Mouse (Mus musculus): Measurements from ENCODE around the gene Arhgef3. TPM values are rescaled to one million over a fixed set of nuclear protein-coding genes. Genes with fewer than 3 reads are reported as not detected.

Arhgef3 gene
- polyA plus RNA-seq, 1 experiment from 2014 or later = 5.4 TPM

DNA sequence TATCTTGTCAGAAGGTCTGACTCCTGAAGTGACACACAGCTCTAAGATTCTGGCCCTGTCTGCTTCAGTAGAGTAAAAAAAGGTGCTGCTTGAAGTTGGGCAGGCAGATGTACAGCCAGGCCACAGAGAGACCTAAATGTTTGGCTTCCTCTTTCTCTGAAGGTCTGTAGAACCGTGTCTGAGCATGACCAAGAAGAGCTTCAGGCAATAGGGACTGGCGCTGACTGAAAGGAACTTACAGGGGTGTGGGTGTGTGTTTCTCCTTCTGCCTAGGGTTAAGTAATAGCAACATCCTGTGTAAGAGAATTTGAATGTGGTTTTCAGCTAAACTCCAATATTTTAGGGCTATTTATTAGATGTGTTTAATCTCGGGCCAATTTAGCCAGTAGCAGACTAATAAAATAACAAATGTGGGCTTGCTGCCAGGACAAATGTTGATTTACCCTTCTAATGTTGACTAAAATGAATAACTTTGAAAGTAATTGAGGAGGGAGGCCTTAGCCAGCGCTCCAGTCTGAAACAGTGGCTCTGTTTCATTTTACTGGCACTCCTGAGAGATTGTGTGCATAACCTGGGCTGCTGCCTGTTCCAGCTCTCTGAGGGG lies 236.9 kb downstream of the Arhgef3 start:
- no peak for ATAC-seq (replicated peaks; ENCODE audit: insufficient number of reproducible peaks, low FRiP score, low TSS enrichment, low read depth)
- no peaks in the 10 kb centered on the region for H3K9me3 ChIP-seq (replicated peaks; ENCODE audit: control insufficient read depth, low read length)
- H3K27me3 ChIP-seq (ENCODE audit: control insufficient read depth, insufficient read depth, low read length) = no peaks in the 10 kb centered on the region
- H3K4me2 ChIP-seq (ENCODE audit: low read depth, low read length) = no peak overlapping the region
- H3K4me1 ChIP-seq (ENCODE audit: control insufficient read depth, insufficient read depth, low read length) = no peaks in the 10 kb centered on the region
- no peak overlapping the region for H3K4me3 ChIP-seq (ENCODE audit: low read depth, low read length)
- no peaks in the 10 kb centered on the region for H3K36me3 ChIP-seq (replicated peaks; ENCODE audit: control insufficient read depth, insufficient read depth, low read depth, low read length)
- no peak for DNase-seq (ENCODE audit: low spot score)
- 55% methylated on average over 4 of the region's 4 CpGs for WGBS
- H3K27ac ChIP-seq (replicated peaks; ENCODE audit: low read depth, low read length) = no peak overlapping the region
- no peak overlapping the region for H3K9ac ChIP-seq (replicated peaks; ENCODE audit: low read length)

DNA sequence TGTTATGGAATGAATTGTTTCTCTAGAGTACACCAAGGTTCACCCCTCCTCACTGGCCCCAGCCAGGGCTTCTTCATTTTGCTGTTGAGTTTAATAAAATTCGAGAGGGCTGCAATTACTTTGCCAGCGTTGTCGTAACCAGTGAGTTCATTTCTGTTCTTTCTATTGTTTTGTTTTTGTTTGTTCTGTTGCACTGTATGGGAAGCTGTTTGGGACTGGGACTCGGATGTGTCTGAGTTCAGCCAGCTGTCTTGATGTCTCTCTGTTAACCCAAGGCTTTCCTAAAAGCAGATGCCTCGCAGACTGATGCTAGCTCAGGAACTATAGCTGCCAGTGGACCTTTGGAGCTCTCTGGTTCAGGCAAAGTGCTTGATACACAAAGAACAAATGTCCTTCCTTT lies 237.8 kb downstream of the Arhgef3 start:
- Histone ChIP-seq H3K4me2 (ENCODE audit: low read depth, low read length) (no peak overlapping the region), H3K9me3 (replicated peaks; ENCODE audit: control insufficient read depth, low read length) (no peaks in the 10 kb centered on the region), H3K27ac (replicated peaks; ENCODE audit: low read depth, low read length) (no peak overlapping the region), H3K4me3 (ENCODE audit: low read depth, low read length) (no peak overlapping the region), H3K9ac (replicated peaks; ENCODE audit: low read length) (no peak overlapping the region), H3K36me3 (replicated peaks; ENCODE audit: control insufficient read depth, insufficient read depth, low read depth, low read length) (no peaks in the 10 kb centered on the region), H3K4me1 (ENCODE audit: control insufficient read depth, insufficient read depth, low read length) (no peaks in the 10 kb centered on the region), H3K27me3 (ENCODE audit: control insufficient read depth, insufficient read depth, low read length) (no peaks in the 10 kb centered on the region)
- ATAC-seq (replicated peaks; ENCODE audit: insufficient number of reproducible peaks, low FRiP score, low TSS enrichment, low read depth) (no peak), DNase-seq (ENCODE audit: low spot score) (no peak)
- 80% methylated on average over 5 of the region's 5 CpGs for WGBS

DNA sequence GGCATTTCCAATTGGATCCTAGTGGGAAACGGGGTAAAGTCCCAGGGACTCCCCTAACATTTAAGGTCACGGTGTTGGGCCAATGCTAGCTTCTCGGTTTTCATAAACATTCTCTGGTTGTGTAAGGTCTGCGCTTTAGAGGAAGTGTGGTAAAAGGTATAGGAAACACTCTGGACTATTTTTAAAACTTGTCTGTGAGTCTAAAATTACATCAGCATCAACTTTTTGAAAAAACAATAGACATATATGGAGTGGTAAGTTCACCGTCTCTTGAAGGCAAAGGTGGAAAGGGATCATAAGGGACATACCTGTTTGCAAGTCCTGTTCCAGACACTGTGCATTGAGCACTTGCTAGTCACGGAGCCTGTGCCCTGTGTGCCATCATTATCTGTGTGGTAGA lies 240.5 kb downstream of the Arhgef3 start:
- no peaks in the 10 kb centered on the region for H3K9me3 ChIP-seq (replicated peaks; ENCODE audit: control insufficient read depth, low read length)
- H3K4me2 ChIP-seq (ENCODE audit: low read depth, low read length) = no peak overlapping the region
- no peak overlapping the region for H3K4me3 ChIP-seq (ENCODE audit: low read depth, low read length)
- no peaks in the 10 kb centered on the region for H3K36me3 ChIP-seq (replicated peaks; ENCODE audit: control insufficient read depth, insufficient read depth, low read depth, low read length)
- 69% methylated on average over 6 of the region's 6 CpGs for WGBS
- H3K9ac ChIP-seq (replicated peaks; ENCODE audit: low read length) = no peak overlapping the region
- no peak overlapping the region for H3K27ac ChIP-seq (replicated peaks; ENCODE audit: low read depth, low read length)
- ATAC-seq (replicated peaks; ENCODE audit: insufficient number of reproducible peaks, low FRiP score, low TSS enrichment, low read depth) (no peak), DNase-seq (ENCODE audit: low spot score) (no peak)
- H3K4me1 ChIP-seq (ENCODE audit: control insufficient read depth, insufficient read depth, low read length) = no peaks in the 10 kb centered on the region
- no peaks in the 10 kb centered on the region for H3K27me3 ChIP-seq (ENCODE audit: control insufficient read depth, insufficient read depth, low read length)

DNA sequence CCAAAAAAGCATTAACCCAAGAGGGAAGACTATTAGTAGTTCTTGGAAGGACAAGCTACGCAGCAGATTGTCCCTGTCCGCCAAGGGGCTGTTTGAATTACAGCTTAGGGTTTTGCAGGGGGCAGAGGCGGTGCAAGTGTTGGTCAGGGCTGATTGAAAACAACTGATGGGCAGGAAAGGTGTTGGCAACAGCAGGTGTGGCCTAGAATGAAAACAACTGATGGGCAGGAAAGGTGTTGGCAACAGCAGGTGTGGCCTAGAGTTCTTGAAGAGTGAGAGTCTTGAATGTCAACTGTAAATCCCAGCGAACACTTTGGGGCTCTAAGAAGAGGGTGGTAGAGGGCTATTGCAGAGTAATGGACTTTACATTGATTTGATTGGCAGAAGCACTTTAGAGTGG lies 241.2 kb downstream of the Arhgef3 start:
- Histone ChIP-seq H3K4me2 (ENCODE audit: low read depth, low read length) (no peak overlapping the region), H3K4me1 (ENCODE audit: control insufficient read depth, insufficient read depth, low read length) (no peaks in the 10 kb centered on the region), H3K9me3 (replicated peaks; ENCODE audit: control insufficient read depth, low read length) (no peaks in the 10 kb centered on the region), H3K36me3 (replicated peaks; ENCODE audit: control insufficient read depth, insufficient read depth, low read depth, low read length) (no peaks in the 10 kb centered on the region), H3K27ac (replicated peaks; ENCODE audit: low read depth, low read length) (no peak overlapping the region), H3K4me3 (ENCODE audit: low read depth, low read length) (no peak overlapping the region), H3K9ac (replicated peaks; ENCODE audit: low read length) (no peak overlapping the region), H3K27me3 (ENCODE audit: control insufficient read depth, insufficient read depth, low read length) (no peaks in the 10 kb centered on the region)
- 88% methylated on average over 4 of the region's 4 CpGs for WGBS
- DNase-seq (ENCODE audit: low spot score) (no peak), ATAC-seq (replicated peaks; ENCODE audit: insufficient number of reproducible peaks, low FRiP score, low TSS enrichment, low read depth) (no peak)

DNA sequence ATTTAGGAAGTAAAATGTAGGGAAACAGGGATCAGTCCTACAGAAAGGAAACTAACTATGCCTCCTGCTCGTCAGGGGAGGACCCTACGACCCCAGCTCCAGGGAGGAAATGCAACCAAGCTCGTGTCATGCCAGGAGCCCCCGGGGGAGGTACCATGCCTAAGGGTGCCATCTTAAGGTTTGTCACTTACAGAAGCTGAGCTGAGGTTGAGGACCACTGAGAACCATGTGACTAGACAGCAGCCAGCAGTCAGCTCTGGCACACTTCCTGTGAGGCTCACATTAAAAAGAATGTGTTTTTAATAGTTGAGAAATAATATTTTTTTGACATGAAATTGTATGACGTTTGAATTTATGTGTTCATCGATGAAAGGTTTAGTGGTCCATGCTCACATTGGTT lies 242.4 kb downstream of the Arhgef3 start:
- ATAC-seq (replicated peaks; ENCODE audit: insufficient number of reproducible peaks, low FRiP score, low TSS enrichment, low read depth) = no peak
- no peaks in the 10 kb centered on the region for H3K9me3 ChIP-seq (replicated peaks; ENCODE audit: control insufficient read depth, low read length)

DNA sequence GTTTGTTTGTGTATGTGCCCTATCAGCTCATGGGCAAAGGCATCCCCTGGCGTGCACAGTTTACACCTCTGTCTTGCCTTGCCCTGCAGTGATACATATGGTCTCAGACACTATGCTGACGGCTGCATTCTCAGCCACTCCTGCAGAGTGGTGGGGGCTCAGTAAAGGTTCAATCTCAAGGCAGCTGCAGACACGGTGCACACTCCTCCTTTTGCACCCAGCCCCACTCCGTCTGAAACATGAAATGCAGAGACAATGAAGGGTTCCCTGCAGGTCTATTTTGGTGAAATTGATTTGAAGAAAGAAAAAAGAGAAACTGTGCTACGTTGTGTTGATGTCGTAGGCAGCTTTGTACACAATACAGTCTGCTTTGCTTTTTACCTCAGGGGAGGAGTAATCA lies 243.5 kb downstream of the Arhgef3 start:
- no peak for ATAC-seq (replicated peaks; ENCODE audit: insufficient number of reproducible peaks, low FRiP score, low TSS enrichment, low read depth)
- Histone ChIP-seq H3K9ac (replicated peaks; ENCODE audit: low read length) (no peak overlapping the region), H3K9me3 (replicated peaks; ENCODE audit: control insufficient read depth, low read length) (no peaks in the 10 kb centered on the region), H3K4me2 (ENCODE audit: low read depth, low read length) (no peak overlapping the region), H3K27ac (replicated peaks; ENCODE audit: low read depth, low read length) (no peak overlapping the region), H3K4me3 (ENCODE audit: low read depth, low read length) (no peak overlapping the region), H3K27me3 (ENCODE audit: control insufficient read depth, insufficient read depth, low read length) (no peaks in the 10 kb centered on the region), H3K36me3 (replicated peaks; ENCODE audit: control insufficient read depth, insufficient read depth, low read depth, low read length) (no peaks in the 10 kb centered on the region), H3K4me1 (ENCODE audit: control insufficient read depth, insufficient read depth, low read length) (no peaks in the 10 kb centered on the region)
- no peak for DNase-seq (ENCODE audit: low spot score)
- WGBS = 60% methylated on average over 6 of the region's 6 CpGs

More for the DNA sequence above, 242.4 kb downstream of the Arhgef3 start:
- DNase-seq (ENCODE audit: low spot score) = no peak
- Histone ChIP-seq H3K4me1 (ENCODE audit: control insufficient read depth, insufficient read depth, low read length) (no peaks in the 10 kb centered on the region), H3K9ac (replicated peaks; ENCODE audit: low read length) (no peak overlapping the region), H3K4me2 (ENCODE audit: low read depth, low read length) (no peak overlapping the region), H3K27ac (replicated peaks; ENCODE audit: low read depth, low read length) (no peak overlapping the region), H3K27me3 (ENCODE audit: control insufficient read depth, insufficient read depth, low read length) (no peaks in the 10 kb centered on the region), H3K36me3 (replicated peaks; ENCODE audit: control insufficient read depth, insufficient read depth, low read depth, low read length) (no peaks in the 10 kb centered on the region), H3K4me3 (ENCODE audit: low read depth, low read length) (no peak overlapping the region)
- whole genome bisulfite sequencing = 66% methylated on average over 6 of the region's 6 CpGs

DNA sequence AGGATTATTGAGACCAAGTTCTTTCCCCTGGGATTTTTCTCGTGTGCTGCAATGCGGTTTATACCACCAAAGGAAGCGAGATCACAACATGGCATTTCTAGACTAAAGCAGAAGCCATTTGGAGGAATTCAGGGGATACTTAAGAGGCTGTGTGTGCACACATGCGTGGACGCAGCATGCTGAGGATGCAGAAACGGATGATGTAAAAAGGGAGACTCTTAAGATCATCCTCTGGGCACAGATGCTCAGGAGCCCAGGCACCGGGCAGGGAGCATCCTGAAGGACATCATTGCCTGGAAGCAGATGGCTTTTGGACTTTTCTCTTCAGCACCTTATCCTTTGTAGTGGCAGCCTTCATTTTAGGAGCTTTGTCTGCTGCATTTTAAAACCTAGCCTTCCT lies 246.2 kb downstream of the Arhgef3 start:
- Histone ChIP-seq H3K27me3 (ENCODE audit: control insufficient read depth, insufficient read depth, low read length) (no peaks in the 10 kb centered on the region), H3K9ac (replicated peaks; ENCODE audit: low read length) (no peak overlapping the region), H3K36me3 (replicated peaks; ENCODE audit: control insufficient read depth, insufficient read depth, low read depth, low read length) (no peaks in the 10 kb centered on the region), H3K9me3 (replicated peaks; ENCODE audit: control insufficient read depth, low read length) (no peaks in the 10 kb centered on the region), H3K4me2 (ENCODE audit: low read depth, low read length) (no peak overlapping the region), H3K27ac (replicated peaks; ENCODE audit: low read depth, low read length) (no peak overlapping the region), H3K4me3 (ENCODE audit: low read depth, low read length) (no peak overlapping the region), H3K4me1 (ENCODE audit: control insufficient read depth, insufficient read depth, low read length) (no peaks in the 10 kb centered on the region)
- ATAC-seq (replicated peaks; ENCODE audit: insufficient number of reproducible peaks, low FRiP score, low TSS enrichment, low read depth) (no peak), DNase-seq (ENCODE audit: low spot score) (no peak)
- 68% methylated on average over 7 of the region's 7 CpGs for WGBS

DNA sequence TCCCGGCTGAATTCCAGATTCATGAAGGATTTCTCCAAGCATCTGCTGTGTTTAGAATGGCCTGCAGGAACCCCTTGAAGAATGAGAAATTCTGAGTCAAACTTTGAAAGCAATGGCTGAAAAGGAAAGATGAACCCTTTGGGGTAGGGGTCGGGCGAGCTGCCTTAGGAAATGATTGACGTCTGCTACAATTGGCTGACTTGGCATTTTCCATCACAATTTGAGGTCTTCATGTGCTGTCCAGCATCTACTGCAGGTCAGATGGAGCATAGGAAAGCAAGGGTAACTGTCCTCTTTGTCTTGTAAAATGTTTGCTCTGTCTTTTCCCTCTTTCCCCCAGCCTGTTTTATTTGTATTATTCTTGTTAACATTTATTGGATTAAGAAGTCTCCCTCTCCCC lies 246.8 kb downstream of the Arhgef3 start:
- Histone ChIP-seq H3K4me2 (ENCODE audit: low read depth, low read length) (no peak overlapping the region), H3K4me1 (ENCODE audit: control insufficient read depth, insufficient read depth, low read length) (no peaks in the 10 kb centered on the region), H3K27ac (replicated peaks; ENCODE audit: low read depth, low read length) (no peak overlapping the region), H3K36me3 (replicated peaks; ENCODE audit: control insufficient read depth, insufficient read depth, low read depth, low read length) (no peaks in the 10 kb centered on the region), H3K9ac (replicated peaks; ENCODE audit: low read length) (no peak overlapping the region), H3K4me3 (ENCODE audit: low read depth, low read length) (no peak overlapping the region), H3K27me3 (ENCODE audit: control insufficient read depth, insufficient read depth, low read length) (no peaks in the 10 kb centered on the region), H3K9me3 (replicated peaks; ENCODE audit: control insufficient read depth, low read length) (no peaks in the 10 kb centered on the region)
- DNase-seq (ENCODE audit: low spot score) = no peak
- 53% methylated on average over 4 of the region's 4 CpGs for WGBS
- no peak for ATAC-seq (replicated peaks; ENCODE audit: insufficient number of reproducible peaks, low FRiP score, low TSS enrichment, low read depth)
